Mouse (Mus musculus) E14TG2a.4 (cell line): ENCODE measurements at regions not wholly inside any gene's neighbourhood (a gene's known extent, or its start where the extent isn't known, plus 50 kb on each side); places are given as distances from the start of the nearest gene placed in this dataset.

Source experiments
- CTCF ChIP-seq: conservative IDR thresholded peaks from 2 replicates; pipeline ENCODE4 v1.5.1; 2014; ENCODE audit warnings: low read length
- POU5F1 ChIP-seq: IDR thresholded peaks from 2 replicates; pipeline ENCODE4 v1.6.1; 2014; ENCODE audit warnings: low read length, borderline replicate concordance

DNA sequence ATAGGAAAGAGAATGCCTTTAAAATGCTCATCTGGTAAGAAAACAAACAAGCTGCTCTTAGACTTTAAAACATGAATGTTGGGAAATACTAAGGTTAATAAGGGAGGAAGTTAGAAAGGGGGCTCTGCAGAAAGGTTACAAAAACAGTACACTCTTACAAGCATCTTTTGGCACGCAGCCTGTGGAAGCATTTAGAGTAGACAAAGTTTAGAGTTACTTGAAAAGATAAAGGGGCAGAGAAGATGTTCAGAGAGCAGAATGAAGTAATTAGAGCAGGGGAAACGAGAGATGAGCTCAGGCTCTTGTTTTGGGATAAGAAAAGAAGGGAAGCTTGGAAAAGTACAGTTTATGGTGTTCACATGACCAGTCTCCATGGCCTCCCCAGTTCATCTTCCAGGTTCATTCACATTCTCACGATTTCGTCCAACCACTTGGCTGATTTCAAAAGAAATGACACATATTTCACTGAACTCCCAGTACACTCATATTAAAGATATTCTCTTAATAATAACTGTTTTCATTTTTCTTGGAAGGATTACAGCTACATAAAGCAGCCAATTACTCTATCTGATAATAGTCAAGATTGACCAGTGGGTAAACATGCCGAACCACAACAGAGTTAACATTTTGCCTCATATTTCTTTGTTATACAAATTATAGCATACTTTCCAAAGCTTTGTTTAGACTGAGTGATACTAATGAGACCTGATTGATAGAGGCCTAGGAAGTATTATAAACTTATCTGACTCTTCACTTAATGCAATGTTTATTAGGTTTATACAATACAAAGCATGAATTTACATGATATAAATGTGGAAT lies 1404.2 kb upstream of the Zeb2 start:
- TF ChIP-seq POU5F1 (no peak), CTCF (no peak)
